Mouse (Mus musculus): Measurements from ENCODE around the gene Ptgfrn. TPM values are rescaled to one million over a fixed set of nuclear protein-coding genes. Genes with fewer than 3 reads are reported as not detected.

The Ptgfrn gene
- total RNA-seq, 2 experiments from 2014 or later = 10.4 to 11.0 TPM

DNA sequence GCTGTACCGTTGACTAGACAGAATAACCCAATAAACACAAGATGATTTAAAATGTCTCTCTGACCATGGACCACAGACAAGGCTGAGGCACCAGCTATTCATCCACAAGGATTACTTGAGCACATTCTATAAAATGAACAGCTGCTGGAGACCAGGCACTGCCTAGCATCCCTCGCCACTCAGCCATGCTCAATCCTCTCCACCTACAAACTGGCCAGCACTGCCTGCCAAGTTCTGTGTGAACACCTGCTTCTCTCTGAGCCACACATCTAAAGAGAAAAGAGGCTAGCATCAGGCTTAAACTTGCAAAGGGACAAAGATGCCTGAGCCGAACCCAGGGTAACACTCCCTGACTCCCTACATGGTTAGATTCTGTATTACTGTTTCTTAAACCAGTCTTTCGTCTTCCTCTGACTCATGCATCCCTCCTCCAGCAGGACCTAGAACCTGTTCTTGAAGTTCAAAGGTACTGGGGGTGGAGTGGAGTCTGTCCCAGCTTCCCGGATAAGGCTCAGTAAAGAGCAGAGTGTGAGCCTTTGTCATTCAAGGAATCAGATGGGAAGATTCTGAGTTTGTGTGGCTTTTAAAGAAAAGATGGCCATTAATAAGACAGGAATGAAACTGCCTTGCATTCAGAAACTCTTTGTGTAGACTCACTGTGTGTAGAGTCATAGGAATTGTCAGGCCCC, 14.2 kb downstream of the Ptgfrn start:
- Histone ChIP-seq H3K27ac (no peak overlapping the region), H3K4me3 (no peak overlapping the region)
- no peak for DNase-seq (ENCODE audit: low spot score in 2 of 2)
- TF ChIP-seq CTCF (conservative IDR thresholded peaks at IDR 0.05) = no peak

DNA sequence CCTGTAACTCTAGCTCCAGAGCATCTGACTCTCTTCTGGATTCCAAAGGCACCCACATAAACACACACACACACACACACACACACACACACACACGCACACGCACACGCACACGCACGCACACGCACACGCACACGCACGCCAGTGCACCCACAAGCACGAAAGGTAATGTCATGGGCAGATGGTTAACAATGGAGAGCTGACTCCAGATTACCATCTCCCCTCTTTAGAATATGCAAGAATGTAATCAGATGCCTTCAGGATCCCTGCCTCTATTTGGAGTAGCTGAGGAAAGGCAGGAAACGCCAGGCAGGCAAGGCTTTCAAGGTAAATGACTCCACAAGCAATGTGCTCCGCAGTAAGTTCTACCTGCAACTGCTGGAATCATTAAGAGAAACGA, 17.9 kb downstream of the Ptgfrn start:
- TF ChIP-seq CTCF (conservative IDR thresholded peaks at IDR 0.05) = no peak
- no peak overlapping the region for H3K27ac ChIP-seq
- DNase-seq (ENCODE audit: low spot score in 2 of 2) = no peak
- no peak overlapping the region for H3K4me3 ChIP-seq

GRCm38 (mm10) chr3:101086584-101087445, 23.3 kb downstream of the Ptgfrn start:
- TF ChIP-seq CTCF (conservative IDR thresholded peaks at IDR 0.05) = no peak
- peak in 1 of 2 experiments; percentile 11 for DNase-seq (ENCODE audit: low spot score in 2 of 2)
- Histone ChIP-seq H3K27ac (no peak overlapping the region), H3K4me3 (no peak overlapping the region)

GRCm38 (mm10) chr3:101080925-101081324, 29.2 kb downstream of the Ptgfrn start:
- TF ChIP-seq CTCF (conservative IDR thresholded peaks at IDR 0.05) = no peak
- Histone ChIP-seq H3K27ac (no peak overlapping the region), H3K4me3 (no peak overlapping the region)
- no peak for DNase-seq (ENCODE audit: low spot score in 2 of 2)

DNA sequence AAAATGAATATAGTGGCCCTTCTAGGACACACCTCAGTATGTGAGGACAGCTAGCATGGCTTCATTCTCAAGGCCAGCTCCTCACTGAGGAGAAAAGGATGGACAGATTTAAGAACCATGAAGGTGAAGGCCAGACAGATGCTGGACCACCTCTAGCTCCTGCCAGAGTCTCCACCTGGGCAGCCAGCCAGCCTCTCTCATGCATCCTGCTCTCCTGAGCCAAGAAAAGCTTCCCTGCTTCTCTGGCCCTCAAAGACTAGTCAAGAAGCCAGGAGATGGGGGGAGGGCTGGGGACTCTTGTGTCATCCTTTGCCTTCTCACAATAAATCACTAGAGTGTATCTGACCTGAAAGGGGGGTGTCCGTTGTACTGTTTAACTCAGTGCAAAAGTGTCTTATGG, 31.7 kb downstream of the Ptgfrn start:
- H3K4me3 ChIP-seq = no peak overlapping the region
- no peak for TF ChIP-seq CTCF (conservative IDR thresholded peaks at IDR 0.05)
- no peak for DNase-seq (ENCODE audit: low spot score in 2 of 2)
- no peak overlapping the region for H3K27ac ChIP-seq

- DNase-seq (ENCODE audit: low spot score in 2 of 2) = no peak
- Histone ChIP-seq H3K4me3 (no peak overlapping the region), H3K27ac (no peak overlapping the region)
- TF ChIP-seq CTCF (conservative IDR thresholded peaks at IDR 0.05) = no peak
Measured at GRCm38 (mm10) chr3:101077710-101078100, 32.4 kb downstream of the Ptgfrn start.

DNA sequence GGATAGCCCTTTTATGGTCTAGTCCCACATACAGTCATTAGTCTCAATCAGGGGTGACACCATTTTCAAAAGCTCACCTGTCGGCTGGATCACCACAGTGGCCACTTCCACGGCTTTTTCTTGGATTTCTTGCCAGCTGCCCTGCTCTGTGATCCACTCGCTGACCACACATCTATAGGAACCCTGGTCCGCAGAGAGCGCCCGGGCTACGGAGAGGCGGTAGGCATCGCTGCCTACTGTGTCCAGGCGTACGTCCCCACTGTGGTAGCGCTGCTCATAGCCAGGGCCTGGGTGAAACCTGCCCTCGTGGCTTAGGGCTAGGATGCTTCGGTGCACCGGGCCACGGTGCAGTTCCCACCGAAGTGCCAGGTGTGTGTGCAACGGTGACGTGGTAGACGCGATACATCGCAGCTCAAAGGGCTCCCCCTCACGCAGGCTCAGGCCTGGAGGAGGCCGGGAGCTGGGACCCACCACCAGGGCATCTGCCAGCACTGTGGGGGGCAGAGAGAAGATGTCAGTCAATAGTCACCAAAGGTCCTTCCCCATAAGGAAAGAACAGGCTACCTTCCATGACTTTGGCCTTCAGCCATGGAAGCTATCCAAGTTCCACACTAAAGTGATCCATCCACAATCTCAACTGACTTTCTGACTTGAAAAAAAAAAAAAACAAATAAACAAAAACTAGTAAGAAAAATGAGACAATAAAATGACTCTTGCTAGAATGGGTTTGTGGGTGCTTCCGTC, 32.9 kb downstream of the Ptgfrn start:
- no peak for DNase-seq (ENCODE audit: low spot score in 2 of 2)
- no peak overlapping the region for H3K4me3 ChIP-seq
- H3K27ac ChIP-seq = no peak overlapping the region
- TF ChIP-seq CTCF (conservative IDR thresholded peaks at IDR 0.05) = no peak

GRCm38 (mm10) chr3:101075866-101076265, 34.2 kb downstream of the Ptgfrn start:
- no peak for DNase-seq (ENCODE audit: low spot score in 2 of 2)
- Histone ChIP-seq H3K27ac (no peak overlapping the region), H3K4me3 (no peak overlapping the region)
- no peak for TF ChIP-seq CTCF (conservative IDR thresholded peaks at IDR 0.05)

- no peak overlapping the region for H3K4me3 ChIP-seq
- H3K27ac ChIP-seq = no peak overlapping the region
- no peak for DNase-seq (ENCODE audit: low spot score in 2 of 2)
- TF ChIP-seq CTCF (conservative IDR thresholded peaks at IDR 0.05) = no peak
Measured at GRCm38 (mm10) chr3:101073384-101073783, 36.7 kb downstream of the Ptgfrn start.

- no peak overlapping the region for H3K27ac ChIP-seq
- DNase-seq (ENCODE audit: low spot score in 2 of 2) = no peak
- TF ChIP-seq CTCF (conservative IDR thresholded peaks at IDR 0.05) = no peak
Measured at GRCm38 (mm10) chr3:101072506-101073215, 37.4 kb downstream of the Ptgfrn start.

GRCm38 (mm10) chr3:101071576-101071975, 38.5 kb downstream of the Ptgfrn start:
- Histone ChIP-seq H3K27ac (no peak overlapping the region), H3K4me3 (no peak overlapping the region)
- TF ChIP-seq CTCF (conservative IDR thresholded peaks at IDR 0.05) = no peak
- DNase-seq (ENCODE audit: low spot score in 2 of 2) = no peak

More at GRCm38 (mm10) chr3:101072506-101073215, 37.4 kb downstream of the Ptgfrn start:
- H3K4me3 ChIP-seq = no peak overlapping the region

DNA sequence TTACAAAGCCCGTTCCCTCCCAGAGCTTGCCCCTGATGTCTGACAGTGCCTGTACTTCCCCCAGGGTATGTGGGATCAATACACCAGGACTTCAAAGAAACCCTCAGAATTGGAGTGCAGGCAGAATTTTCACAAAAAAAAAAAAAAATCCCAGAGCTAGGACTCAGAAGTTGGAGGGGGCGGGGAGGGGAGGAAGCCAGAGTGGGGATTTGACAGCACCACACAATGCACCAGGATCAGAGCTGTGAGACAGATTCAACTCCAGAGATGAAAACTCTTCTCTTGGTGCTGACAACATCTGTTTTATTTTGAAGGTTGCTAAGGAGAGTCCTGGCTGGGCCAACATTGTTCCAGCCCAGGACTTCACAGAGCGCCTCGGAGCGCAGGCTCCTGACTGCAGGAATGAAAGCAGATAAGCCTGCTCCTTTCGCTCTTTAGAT, 39.3 kb downstream of the Ptgfrn start:
- H3K4me3 ChIP-seq = no peak overlapping the region
- no peak for DNase-seq (ENCODE audit: low spot score in 2 of 2)
- no peak overlapping the region for H3K27ac ChIP-seq
- TF ChIP-seq CTCF (conservative IDR thresholded peaks at IDR 0.05) = no peak

Measured in layer of hippocampus, adult 2 months (tissue).